Mouse (Mus musculus): Measurements from ENCODE around the gene Rab36.
A peak's percentile ranks its signal among the peaks of the same experiment; 100 is the strongest.

DNA sequence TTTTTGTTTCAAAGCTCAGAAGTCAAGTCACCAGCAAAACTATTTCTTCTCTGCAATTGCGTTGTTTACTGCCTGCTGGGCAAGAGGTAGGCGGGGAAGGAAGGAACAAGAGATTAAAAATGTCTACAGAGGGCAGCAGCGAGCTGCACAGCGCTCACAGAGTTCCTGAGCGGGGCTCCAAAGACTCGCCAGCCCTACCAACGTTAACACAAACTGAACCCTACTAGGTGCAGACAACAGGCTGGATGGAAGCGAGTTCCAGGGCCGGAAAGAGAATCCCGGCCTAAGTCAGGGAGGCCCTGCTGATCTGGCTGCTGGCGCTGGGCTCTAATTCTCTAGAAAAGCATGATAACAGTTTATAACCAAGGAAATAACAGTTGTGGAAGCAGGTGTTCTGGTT lies 22.5 kb downstream of the Rab36 start:
- peak; percentile 84 for TF ChIP-seq CTCF (IDR thresholded peaks at IDR 0.05; ENCODE audit: borderline replicate concordance, extremely low read depth, insufficient read depth, insufficient read length)
- no peak for TF ChIP-seq POLR2A (IDR thresholded peaks at IDR 0.05; ENCODE audit: borderline replicate concordance, extremely low read depth, insufficient read depth, insufficient read length, poor library complexity, severe bottlenecking)
